Mouse (Mus musculus): ENCODE results near the gene Rab3il1. TPM values are rescaled to one million over a fixed set of nuclear protein-coding genes. Genes with fewer than 3 reads are reported as not detected.

Gene Rab3il1
- total and polyA plus RNA-seq, 3 experiments = 1.0 to 1.4 TPM; not detected in 1

DNA sequence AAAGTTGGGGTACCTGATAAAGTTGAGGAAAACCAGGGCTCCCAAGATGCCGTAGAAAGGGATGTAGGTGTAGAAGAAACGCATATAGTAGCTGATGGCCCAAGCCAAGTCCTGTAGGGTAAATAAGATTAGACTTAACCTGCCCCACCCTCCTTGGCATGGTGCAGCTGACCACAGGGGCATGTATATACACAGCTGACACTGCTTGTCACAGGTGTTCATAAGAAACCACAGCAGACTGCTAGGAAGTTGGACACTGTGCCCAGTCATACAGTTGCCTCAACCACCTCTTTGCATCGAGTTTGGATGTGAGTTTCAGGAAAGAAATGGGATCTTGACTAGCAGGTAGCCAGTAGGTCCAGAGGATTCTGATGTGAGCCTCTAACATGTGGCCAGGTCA is 65.0 kb downstream of the Rab3il1 start:
- no peak for TF ChIP-seq CHD1 (IDR thresholded peaks at IDR 0.05; ENCODE audit: low read depth, low read length)
- TF ChIP-seq MAX (IDR thresholded peaks at IDR 0.05; ENCODE audit: low read length) = no peak
- no peak for TF ChIP-seq MXI1 (IDR thresholded peaks at IDR 0.05; ENCODE audit: low read depth, low read length)
- no peak for TF ChIP-seq USF1 (IDR thresholded peaks at IDR 0.05; ENCODE audit: low read depth, low read length)
- no peak for TF ChIP-seq ZNF384 (IDR thresholded peaks at IDR 0.05; ENCODE audit: low read depth, low read length)
- no peak for TF ChIP-seq RAD21 (IDR thresholded peaks at IDR 0.05; ENCODE audit: low read depth, low read length)
- no peak for TF ChIP-seq KAT2A (conservative IDR thresholded peaks at IDR 0.05; ENCODE audit: low read depth, low read length)
- TF ChIP-seq TAL1 (IDR thresholded peaks at IDR 0.05; ENCODE audit: low read length) = no peak
- TF ChIP-seq ZKSCAN1 (IDR thresholded peaks at IDR 0.05; ENCODE audit: low read depth, low read length) = no peak
- TF ChIP-seq USF2 (IDR thresholded peaks at IDR 0.05; ENCODE audit: borderline replicate concordance in 1 of 2, insufficient read depth in 1 of 2, low read depth in 1 of 2, low read length in 2 of 2) = no peak
- TF ChIP-seq POLR2AphosphoS2 (IDR thresholded peaks at IDR 0.05; ENCODE audit: low read length) = no peak
- no peak for TF ChIP-seq POLR2AphosphoS5 (IDR thresholded peaks at IDR 0.05; ENCODE audit: borderline replicate concordance, low read depth, low read length)
- no peak for TF ChIP-seq GABPA (IDR thresholded peaks at IDR 0.05; ENCODE audit: low read depth, low read length)
- TF ChIP-seq POLR2A (IDR thresholded peaks at IDR 0.05; ENCODE audit: control insufficient read depth in 1 of 2, insufficient read depth in 1 of 2, low read depth in 1 of 2, low read length in 2 of 2, poor library complexity in 1 of 2) = no peak
- TF ChIP-seq ZMIZ1 (IDR thresholded peaks at IDR 0.05; ENCODE audit: low read depth, low read length) = no peak
- TF ChIP-seq TBP (IDR thresholded peaks at IDR 0.05; ENCODE audit: low read depth, low read length) = no peak
- TF ChIP-seq SMC3 (IDR thresholded peaks at IDR 0.05; ENCODE audit: low read depth, low read length) = no peak
- no peak for TF ChIP-seq MAFK (IDR thresholded peaks at IDR 0.05; ENCODE audit: borderline replicate concordance, low read depth, low read length)
- Histone ChIP-seq H3K36me3 (ENCODE audit: control insufficient read depth in 1 of 2, insufficient read depth in 2 of 2, low read length in 2 of 2) (peaks cover 6 to 7% of the 10 kb centered on the region in 2 experiments; a peak in 3 of 4 replicates), H3K9ac (ENCODE audit: control insufficient read depth, low read depth, low read length, poor library complexity, severe bottlenecking) (no peak overlapping the region), H3K79me2 (ENCODE audit: control insufficient read depth, insufficient read depth, low read length, poor library complexity) (no peaks in the 10 kb centered on the region), H3K4me1 (ENCODE audit: control insufficient read depth in 1 of 2, insufficient read depth in 2 of 2, low read length in 2 of 2) (peaks cover 0 to 10% of the 10 kb centered on the region in 2 experiments; a peak in 2 of 4 replicates), H3K4me3 (ENCODE audit: control insufficient read depth in 1 of 2, insufficient read depth in 1 of 2, low read depth in 2 of 2, low read length in 2 of 2) (no peak overlapping the region), H3K9me3 (replicated peaks; ENCODE audit: insufficient read depth, low read length) (no peaks in the 10 kb centered on the region), H3K27ac (ENCODE audit: control insufficient read depth, low read depth, low read length) (no peak overlapping the region), H3K27me3 (ENCODE audit: control insufficient read depth in 1 of 2, insufficient read depth in 2 of 2, low read length in 2 of 2) (no peaks in the 10 kb centered on the region)
- DNase-seq (ENCODE audit: low read depth, low spot score) = no peak

- no peaks in the 10 kb centered on the region for H3K9me3 ChIP-seq (replicated peaks; ENCODE audit: insufficient read depth, low read length)
- peaks cover 6 to 9% of the 10 kb centered on the region in 2 experiments; a peak in 3 of 4 replicates for H3K36me3 ChIP-seq (ENCODE audit: control insufficient read depth in 1 of 2, insufficient read depth in 2 of 2, low read length in 2 of 2)
- peaks cover 0 to 10% of the 10 kb centered on the region in 2 experiments; a peak in 2 of 4 replicates for H3K4me1 ChIP-seq (ENCODE audit: control insufficient read depth in 1 of 2, insufficient read depth in 2 of 2, low read length in 2 of 2)
- no peak overlapping the region for H3K9ac ChIP-seq (ENCODE audit: control insufficient read depth, low read depth, low read length, poor library complexity, severe bottlenecking)
- H3K79me2 ChIP-seq (ENCODE audit: control insufficient read depth, insufficient read depth, low read length, poor library complexity) = no peaks in the 10 kb centered on the region
- no peaks in the 10 kb centered on the region for H3K27me3 ChIP-seq (ENCODE audit: control insufficient read depth in 1 of 2, insufficient read depth in 2 of 2, low read length in 2 of 2)
- no peak overlapping the region for H3K27ac ChIP-seq (ENCODE audit: control insufficient read depth, low read depth, low read length)
- no peak overlapping the region for H3K4me3 ChIP-seq (ENCODE audit: control insufficient read depth in 1 of 2, insufficient read depth in 1 of 2, low read depth in 2 of 2, low read length in 2 of 2)
- TF ChIP-seq MYC (IDR thresholded peaks at IDR 0.05; ENCODE audit: low read depth, low read length) (no peak), KAT2A (conservative IDR thresholded peaks at IDR 0.05; ENCODE audit: low read depth, low read length) (no peak), NRF1 (IDR thresholded peaks at IDR 0.05; ENCODE audit: insufficient read depth, low read depth, low read length, poor library complexity, severe bottlenecking) (no peak), SMC3 (IDR thresholded peaks at IDR 0.05; ENCODE audit: low read depth, low read length) (no peak)
- no peak for DNase-seq (ENCODE audit: low read depth, low spot score)
These were observed 66.2 kb downstream of the Rab3il1 start for GRCm38 (mm10) chr19:10067701-10068100.

All from MEL (cell line).